Mouse (Mus musculus) thymus, postnatal 10 days (tissue): ENCODE data around the gene Ppa1.

Experiments used
- DNase-seq, 2 experiments: peaks; one replicate each; pipeline ENCODE4 v3.0.0; 2021; ENCODE audit warnings: low spot score in 2 of 2

Gene Ppa1

DNA sequence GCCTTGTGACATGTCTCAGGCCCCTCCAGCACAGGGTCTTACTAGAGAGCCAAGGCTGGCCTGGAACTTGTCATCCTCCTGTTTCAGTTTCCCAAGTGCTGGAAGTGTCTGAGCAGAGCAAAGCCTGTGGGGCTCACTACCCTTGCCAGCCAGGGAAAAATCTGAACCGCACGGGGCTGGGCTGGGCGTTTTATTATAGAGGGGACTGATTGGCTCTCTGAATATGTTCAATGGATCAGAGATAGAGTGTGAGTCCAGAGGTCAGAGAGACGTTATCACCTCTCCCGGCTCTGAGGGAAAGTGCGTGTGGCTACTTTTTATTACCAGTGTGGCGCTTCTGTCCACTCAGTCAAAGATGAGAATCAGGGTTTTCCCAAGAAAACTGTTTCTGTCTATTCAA, 1.8 kb upstream of the Ppa1 start:
- no peak for DNase-seq

DNA sequence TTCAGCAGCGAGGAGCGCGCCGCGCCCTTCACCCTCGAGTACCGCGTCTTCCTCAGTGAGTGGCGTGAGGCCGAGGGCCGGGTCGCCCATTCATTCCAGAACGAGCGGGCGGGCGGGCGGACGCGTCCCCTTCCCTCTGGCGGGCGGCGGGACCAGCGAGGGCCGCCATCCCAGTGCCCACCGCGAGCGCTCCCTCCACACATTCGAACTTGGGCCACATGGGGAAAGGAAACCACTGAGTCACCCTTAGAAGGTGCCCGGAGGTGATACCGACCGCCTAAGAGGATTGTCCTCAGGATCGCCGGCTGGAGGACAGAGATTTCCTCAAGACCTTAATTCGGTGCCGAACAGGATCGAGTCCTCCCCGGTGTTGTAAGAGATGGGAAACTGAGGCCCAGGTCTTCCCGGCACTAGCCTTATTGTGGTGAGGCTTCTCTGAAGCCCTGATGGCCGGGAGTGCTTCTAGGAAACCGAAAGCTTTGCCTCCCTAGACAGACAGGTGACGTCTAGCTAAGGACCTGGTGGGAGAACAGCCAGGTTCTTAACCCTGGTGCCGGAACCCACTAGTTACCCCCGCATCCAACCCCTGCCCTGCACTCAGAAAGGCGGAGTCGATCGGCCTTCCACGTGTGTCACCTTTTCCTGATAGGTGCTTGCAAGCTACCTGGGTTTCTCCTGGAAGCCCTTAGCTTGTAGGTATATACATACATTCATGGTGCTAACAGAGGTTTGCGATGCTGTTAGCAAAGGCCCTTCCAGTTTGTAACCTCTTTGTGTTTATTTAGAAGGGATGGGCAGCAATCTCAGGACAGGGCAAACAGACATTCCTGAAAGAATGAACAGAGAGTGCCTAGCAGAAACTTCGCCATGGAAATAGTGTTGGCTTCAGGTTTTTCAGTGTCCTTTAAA, 639 bp downstream of the Ppa1 start:
- peak in 1 of 2 experiments; percentile 7 for DNase-seq

DNA sequence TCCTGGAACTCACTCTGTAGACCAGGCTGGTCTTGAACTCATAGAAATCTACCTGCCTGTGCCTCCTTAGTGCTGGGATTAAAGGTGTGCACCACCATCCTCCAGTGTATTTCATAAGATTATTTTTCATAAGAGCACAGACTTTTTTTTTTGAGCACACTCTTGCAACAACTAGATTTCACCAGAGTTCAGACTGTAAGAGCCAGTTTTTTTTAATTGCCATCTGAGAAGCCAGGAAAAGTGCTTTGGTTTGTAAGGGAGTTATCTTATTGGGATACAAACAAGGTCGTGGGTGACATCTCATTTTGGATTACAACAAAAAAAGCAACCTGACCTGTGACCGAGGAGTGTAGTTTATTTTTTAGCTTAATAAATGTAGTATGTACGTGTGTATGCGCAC, 5.8 kb downstream of the Ppa1 start:
- DNase-seq, result no peak

DNA sequence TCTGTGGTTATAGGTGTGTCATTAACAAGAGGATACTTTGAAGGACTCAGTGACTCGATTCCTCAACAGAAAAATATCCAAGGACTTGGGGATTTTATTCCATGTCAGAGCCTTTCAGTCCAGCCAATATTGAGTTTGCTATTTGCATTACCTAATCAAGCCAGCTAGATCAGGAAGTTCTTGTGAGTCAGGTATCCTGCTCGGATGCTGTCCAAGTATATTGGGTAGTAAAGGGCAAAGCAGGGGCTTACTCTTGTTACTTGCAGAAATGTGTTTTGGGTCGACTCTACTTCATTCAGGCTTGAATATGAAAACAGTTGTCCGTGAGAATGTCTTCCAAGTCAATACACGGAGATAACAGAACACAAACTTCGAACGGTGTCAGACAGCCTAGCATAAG, 6.3 kb downstream of the Ppa1 start:
- no peak for DNase-seq

DNA sequence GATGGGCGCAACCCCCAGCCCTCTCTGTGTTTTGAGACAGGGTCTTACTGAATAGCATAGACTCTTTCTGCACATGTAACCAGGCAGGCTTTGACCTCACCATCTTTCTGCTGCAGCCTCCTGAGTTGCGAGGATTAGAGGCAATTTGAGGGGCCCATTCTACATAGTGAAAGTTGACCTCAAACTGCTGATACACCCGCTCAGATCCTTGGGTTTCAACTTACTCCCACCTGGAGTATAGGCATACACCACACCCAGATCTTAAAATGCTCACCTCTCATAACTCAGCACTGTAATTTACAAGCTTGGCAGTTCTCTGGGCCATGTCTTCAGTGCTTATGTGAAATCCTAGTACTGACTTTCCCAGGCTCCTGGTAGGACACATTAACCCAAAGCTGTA, 6.8 kb downstream of the Ppa1 start:
- no peak for DNase-seq

DNA sequence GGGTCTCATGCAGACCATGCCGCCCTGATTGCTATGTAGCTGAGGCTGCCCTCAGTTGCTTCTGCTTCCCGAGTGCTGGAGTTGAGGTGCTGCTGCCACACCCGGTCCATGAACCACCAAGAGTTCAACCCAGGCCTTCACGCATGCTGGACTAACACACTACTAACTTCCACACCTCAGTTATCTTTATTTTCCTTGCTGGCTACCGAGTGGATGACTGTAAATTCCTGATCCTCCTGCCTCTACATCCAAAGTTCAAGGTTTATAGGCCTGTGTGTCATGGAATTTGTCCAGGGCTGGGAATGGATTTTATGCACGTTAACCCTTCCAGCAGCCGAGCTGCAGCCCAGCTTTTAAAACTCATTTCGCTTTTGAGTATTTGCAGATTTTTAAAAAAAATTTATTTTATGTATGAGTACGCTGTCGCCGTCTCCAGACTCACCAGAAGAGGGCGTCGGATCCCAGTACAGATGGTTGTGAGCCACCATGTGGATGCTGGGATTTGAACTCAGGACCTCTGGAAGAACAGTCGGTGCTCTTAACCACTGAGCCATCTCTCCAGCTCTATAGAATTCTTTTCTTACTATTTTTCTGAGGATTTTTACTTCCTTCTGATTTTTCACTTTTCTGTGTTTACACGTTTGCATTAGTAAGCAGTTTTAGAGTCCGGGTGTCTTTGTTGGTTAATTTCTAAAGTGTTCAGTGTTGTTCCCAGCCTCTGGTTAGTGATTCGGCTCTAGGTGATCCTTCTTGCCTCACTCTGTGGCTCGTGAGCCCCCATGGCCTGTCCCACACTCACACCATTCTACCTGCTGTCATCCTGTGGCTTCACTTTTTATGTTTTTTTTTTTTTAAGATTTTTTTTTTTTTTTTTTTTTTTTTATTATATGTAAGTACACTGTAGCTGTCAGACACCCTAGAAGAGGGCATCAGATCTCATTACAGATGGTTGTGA, 8.9 kb downstream of the Ppa1 start:
- no peak for DNase-seq

DNA sequence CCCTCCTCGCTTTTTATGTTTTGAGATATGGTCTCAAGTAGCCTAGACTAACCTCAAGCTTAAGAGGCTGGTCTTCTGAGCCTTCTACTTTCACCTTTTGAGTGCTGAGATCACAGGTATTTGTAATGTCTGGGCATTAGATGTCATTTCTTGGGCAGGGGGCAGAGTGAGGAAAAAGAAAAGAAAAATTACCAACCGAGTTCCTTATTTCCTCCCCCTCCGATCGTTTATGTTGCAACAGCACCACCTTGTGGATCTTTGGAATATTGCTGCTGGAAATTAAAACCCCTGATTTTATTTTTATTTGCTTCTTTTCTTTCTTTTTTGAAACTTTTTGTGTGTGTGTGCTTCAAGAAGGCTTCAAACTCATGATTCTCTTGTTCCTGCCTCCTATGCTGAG, 9.6 kb downstream of the Ppa1 start:
- DNase-seq, result peak in 1 of 2 experiments; percentile 41

DNA sequence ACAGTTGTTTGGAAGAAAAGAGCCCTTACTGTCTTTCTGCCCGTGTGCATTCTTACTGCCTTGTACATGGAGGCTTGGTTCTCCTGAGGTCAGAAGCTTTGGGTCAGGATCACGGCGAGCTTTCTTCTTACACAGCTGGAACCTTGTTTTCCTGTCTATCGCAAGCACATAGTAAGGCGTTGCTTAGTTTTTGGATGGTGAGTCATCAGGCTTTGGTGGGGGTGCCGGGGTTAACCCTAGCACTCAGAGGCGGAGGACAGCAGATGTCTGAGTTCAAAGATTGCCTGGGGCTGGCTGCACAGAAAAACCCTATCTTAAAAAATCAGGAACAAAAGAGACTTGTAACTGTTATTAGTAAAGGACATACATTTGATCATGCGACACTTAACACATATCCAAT, 13.5 kb downstream of the Ppa1 start:
- DNase-seq, result no peak

DNA sequence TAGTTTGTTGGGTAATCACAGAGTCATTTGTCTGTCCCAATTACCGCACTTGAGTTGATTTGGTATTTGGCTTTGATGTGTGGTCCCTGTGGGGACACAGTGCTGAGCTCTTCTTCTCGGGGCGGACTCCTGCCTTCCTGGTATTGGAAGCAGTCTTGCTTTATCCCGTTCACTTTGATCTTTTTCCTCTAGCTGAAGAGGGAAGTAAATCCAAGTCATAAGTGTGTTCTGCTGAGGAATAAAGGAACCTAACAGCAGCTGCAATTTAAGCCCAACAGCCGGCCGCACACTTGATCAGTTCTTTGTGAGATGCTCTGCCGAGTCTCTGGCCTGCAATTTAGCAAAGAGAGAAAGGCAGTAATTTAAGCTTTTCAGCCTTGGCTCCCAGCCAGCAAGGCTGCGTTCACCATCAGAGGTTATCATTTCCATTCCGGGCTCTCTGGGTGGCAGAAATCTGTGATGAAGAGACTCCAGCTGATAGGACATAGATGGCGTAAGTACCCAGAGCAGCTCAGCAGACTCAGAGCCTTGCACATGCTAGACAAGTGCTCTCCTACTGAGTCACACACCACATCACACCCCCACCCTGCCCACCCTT, 14.1 kb downstream of the Ppa1 start:
- no peak for DNase-seq

DNA sequence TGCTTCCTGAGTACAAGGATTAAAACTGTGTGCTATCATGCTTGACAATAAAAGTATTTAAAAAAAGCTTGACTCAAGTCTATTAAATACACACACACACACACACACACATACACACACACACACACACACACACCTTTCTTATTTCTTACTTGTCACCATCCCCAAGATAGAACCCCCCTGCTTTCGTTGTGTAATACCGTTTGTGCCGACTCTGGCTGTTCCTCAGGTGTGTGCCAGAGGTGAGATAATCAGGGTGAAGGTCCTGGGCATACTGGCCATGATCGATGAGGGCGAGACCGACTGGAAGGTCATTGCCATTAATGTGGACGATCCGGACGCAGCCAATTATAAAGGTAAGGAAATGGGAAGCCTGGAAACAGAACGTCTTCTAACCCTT, 16.8 kb downstream of the Ppa1 start:
- no peak for DNase-seq

DNA sequence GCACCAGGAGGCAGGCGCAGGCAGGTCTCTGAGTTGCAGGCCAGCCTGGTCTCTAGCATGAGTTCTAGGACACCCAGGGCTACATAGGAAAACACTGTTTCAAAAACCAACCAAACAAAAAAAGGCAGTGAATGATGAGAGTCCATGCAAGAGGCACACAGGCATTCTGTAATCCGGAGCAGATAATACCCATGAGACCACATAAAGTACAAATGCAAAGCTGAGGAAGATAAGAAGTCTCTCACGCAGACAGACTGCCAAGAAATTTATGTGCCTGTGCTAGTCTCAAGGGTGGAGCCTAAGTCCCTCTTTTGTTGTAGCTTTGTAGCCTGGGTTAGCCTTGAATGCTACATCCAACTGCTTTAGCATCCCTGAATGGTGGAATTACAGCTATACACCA, 17.3 kb downstream of the Ppa1 start:
- DNase-seq, result no peak

DNA sequence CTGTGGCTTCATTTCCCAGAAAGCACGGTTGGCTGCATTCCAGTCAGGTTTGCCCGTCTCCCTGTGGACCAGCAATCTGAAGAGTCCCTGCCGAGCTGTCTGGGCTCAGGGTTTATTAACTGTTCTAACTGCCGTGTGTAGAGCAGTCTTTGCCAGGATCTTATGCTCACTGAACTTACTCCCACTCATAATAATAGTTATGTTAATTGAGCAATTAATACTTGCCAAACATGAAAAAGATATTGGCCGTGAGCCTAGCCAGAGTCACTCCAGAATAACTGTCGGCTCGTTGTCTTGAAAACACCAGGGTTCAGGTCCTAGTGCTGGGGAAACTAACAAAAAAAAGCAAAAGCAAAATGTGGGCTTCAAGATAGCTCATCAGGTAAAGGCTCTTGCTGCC, 20.9 kb downstream of the Ppa1 start:
- no peak for DNase-seq

DNA sequence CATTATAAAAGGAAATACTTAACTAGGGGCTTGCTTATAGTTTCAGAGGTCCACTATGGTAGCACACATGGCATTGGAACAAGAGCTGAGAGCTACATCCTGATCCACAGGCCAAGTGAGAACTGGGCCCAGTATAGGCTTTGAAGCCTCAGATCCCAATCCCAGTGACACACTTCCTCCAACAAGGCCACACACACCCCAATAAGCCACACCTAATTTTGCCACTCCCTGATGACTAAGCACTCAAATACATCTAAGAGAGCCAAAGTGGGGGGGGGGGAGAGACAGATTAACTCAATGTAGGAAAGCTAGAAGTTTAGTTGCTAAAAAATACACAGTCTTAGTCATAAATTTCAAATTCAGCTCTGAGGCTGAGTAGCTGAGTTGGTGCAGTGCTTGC, 21.5 kb downstream of the Ppa1 start:
- DNase-seq, result no peak

DNA sequence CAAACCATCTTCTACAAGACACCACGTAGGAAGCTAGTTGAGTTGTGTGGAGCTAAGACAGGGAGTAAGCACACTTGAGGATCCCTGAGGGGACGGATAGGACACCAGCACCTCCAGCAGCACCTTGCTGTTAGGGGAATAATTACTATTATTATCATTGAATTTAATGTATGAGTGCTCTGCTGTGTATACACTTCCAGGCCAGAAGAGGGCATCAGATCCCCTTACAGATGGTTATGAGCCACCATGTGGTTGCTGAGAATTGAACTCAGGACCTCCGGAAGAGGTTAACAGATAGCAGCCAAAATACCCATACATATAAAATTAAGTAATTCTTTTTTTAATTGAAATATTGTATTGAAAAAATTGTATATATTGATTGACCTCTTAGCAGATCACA, 22.4 kb downstream of the Ppa1 start:
- DNase-seq, result no peak

DNA sequence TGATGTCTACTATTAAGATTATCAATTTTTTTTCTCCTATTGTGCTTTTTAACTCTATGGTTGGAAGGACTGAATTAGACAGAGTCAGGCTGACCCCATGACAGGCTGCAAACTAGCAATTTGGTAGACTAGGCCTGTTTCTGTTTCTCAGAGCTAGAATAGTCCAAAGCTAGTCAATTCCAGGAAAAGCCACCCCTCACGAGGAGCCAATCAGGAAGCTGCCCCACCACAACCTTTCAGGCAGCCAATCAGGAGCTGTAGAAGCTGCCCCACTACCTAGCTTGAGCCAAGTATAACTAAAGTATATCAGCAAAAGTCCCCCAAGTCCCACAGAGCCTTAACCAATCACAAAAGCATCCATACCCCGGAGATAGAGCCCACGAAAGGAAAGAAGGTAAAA, 27.6 kb downstream of the Ppa1 start:
- no peak for DNase-seq

DNA sequence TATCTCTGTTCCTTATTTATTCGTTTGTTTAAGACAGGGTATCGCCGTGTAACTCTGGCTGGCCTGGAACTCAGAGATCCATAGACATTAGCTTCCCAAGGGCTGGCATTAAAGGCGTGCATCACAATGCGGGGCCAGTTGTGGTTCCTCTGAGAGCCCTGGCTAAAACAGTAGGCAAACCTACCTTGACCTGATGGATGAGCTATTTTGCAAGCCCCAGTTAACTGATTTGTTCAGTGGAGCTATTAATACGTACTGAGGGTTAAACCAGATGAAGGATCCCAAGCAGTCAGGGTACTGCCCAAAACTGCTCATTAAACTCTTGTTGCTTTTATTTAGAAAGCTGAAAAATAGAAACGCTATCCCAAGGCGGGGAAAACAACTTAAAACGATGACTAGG, 31.2 kb downstream of the Ppa1 start:
- no peak for DNase-seq

DNA sequence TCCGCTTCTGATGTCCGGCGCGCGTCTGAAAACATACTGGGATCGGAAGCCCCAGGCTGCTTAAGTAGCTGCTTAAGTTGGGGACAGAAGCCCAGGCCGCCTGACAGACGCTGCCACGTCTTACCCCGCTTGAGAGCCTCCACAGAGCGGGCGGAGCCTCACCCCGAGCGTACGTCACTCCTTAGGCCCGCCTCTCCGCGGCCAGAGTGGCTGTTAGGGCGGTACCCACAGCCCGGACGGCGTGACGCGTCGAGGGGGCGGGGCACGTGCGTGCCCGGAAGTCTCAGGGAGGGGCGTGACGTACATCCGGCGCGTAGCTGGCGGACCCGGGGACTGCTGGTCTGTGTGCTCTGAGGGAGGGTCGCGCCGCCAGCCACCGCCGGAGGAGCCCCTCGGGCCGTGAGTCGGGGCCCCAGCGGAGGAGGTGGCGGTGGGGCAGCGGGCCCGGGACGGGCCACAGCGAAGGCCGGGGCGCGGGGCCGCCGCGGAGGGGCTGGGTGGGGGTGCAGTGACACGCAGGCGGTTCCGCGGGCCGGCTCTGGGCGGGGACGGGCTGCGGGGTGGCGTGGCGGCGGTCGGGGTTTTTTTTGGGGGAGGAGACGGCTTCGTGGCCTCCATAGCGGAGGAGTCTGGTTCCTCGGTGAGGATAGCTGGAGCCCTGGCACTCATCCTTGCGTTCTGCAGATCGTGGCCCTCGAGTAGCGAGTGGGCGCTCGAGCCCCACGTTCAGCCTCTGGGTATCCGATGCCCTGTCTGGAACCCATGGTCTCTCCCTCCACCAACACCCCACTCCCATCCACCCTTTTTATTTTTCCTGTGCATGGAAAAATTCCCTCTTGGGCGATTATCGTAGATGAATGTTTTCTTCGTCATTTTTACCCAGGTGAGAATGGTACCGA, 31.9 kb downstream of the Ppa1 start, which contains the start of gene Sar1a:
TSS of gene Sar1a (plus strand) at position 285 of the 899 bp plus-strand sequence.
- peak; percentile 97 to 98 for DNase-seq

DNA sequence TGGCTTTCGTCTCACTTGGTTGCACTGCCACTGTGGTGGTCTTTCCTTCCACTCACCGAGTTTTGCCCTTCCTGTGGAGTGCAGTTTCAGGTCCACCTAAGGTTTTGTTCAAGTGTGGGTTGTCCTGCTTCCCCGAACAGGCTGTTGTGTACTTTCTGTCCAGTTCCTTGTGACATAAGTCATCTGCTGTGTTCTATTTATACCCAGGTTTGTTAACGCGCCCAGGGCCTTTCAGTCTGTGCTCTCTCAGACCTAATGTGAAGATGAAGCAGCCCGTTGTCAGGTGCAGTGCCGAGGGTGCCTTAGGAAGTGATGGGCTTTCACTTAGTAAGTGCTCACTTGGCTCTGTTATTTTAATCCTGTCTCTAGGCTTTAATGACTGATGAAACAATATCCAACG, 41.1 kb downstream of the Ppa1 start:
- no peak for DNase-seq

DNA sequence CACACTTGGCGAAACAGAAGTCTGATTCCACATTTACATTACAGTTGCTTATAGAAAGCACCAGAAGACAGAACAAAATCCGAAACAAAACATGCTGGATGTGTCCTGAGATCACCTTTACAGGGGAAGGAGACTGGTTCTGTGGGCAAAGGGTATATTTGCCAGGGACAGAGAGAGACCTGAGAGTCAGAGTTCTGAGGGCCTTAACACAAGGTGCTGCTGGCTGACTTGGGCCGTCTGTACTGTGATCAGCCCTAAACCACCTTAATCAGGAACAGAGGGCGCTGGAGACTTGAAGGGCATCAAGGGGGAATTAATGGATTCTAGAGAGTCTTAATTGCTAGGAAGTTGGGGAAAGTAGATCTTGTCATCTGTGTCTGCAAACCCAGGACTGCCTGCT, 45.2 kb downstream of the Ppa1 start:
- no peak for DNase-seq

DNA sequence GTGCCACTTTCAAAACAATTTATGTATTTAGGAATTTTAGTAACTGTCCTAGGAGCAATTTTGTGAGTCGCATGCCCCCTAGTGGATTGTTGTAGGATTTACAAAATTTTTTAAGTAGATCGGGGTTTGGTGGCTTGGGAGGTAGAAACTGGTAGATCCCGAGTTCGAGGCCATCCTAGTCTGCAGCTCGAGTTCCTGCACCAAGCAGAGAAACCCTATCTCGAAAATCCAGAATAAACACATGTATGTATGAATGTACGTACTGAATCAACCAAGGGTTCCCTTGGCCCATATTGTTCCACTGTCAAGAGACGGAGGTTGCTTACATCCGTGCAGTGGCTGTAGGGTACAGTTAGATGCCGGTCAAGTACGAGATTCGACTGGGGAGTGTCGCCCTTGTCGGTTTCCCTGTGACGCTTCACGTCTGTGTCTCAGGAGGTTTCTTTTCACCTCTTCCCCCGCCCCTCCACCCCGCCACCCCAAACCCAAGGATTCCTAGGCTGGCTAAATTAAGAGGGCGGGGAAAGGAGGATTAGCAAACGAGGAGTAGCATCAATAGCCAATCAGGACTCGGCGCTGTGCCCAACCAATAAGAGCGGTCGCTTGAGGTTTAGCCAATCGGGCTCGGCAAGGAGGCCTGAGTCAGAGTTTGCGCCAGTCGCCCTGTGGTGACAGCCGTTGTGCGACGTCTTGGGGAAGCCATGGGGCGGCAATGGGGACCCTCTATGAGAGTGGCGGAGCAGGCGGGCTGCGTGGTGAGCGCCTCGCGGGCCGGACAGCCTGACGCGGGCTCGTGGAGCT, 46.7 kb downstream of the Ppa1 start, which contains the start of gene Tysnd1:
TSS of gene Tysnd1 (plus strand) at position 645 of the 801 bp plus-strand sequence.
- peak; percentile 88 to 93 for DNase-seq
